Mouse (Mus musculus) heart, embryonic 12.5 days (tissue): Measurements from ENCODE around the gene Nbl1. TPM values are rescaled to one million over a fixed set of nuclear protein-coding genes. Genes with fewer than 3 reads are reported as not detected.
A peak's percentile ranks its signal among the peaks of the same experiment; 100 is the strongest.

Experiments
- ATAC-seq: fragments of 200-750 bp; cut with Nextera tagmentation; 2 replicates; pipeline ENCODE4 v1.8.0; 2017; ENCODE audit warnings: moderate TSS enrichment, moderate library complexity; ENCODE audit not compliant: insufficient number of reproducible peaks, low FRiP score
- H3K27ac ChIP-seq: fragments of 300-500 bp; sonication (generic); 2 replicates; pipeline ENCODE4 v1.5.1; 2016; ENCODE audit warnings: mild to moderate bottlenecking, moderate library complexity; ENCODE audit not compliant: poor library complexity, severe bottlenecking
- H3K27me3 ChIP-seq: fragments of 300-500 bp; sonication (generic); replicated peaks from 2 replicates; pipeline ENCODE4 v1.6.1; 2016; ENCODE audit warnings: mild to moderate bottlenecking, moderate library complexity
- H3K36me3 ChIP-seq: fragments of 300-500 bp; sonication (generic); 2 replicates; pipeline ENCODE4 v1.6.1; 2016; ENCODE audit warnings: mild to moderate bottlenecking, moderate library complexity
- H3K4me1 ChIP-seq: fragments of 300-500 bp; sonication (generic); replicated peaks from 2 replicates; pipeline ENCODE4 v1.6.1; 2016; ENCODE audit warnings: mild to moderate bottlenecking
- H3K4me2 ChIP-seq: fragments of 300-500 bp; sonication (generic); 2 replicates; pipeline ENCODE4 v1.6.1; 2016; ENCODE audit warnings: mild to moderate bottlenecking, moderate library complexity
- H3K4me3 ChIP-seq: fragments of 300-500 bp; sonication (generic); 2 replicates; pipeline ENCODE4 v1.5.1; 2016; ENCODE audit warnings: mild to moderate bottlenecking
- H3K9ac ChIP-seq: fragments of 300-500 bp; sonication (generic); 2 replicates; pipeline ENCODE4 v1.6.1; 2016; ENCODE audit warnings: mild to moderate bottlenecking, moderate library complexity
- H3K9me3 ChIP-seq: fragments of 300-500 bp; sonication (generic); replicated peaks from 2 replicates; pipeline ENCODE4 v1.6.1; 2016; ENCODE audit warnings: mild to moderate bottlenecking, moderate library complexity
- WGBS: fragments of 180-500 bp; shearing (Covaris S2); methylation state at CpG from one replicate; pipeline ENCODE4 v1.1.7; 2016; 5-methylcytosine and 5-hydroxymethylcytosine counted together
- polyA plus RNA-seq: library from polyadenylated mRNA; unstranded; fragments of >200 nt; fragmentation: Nextera tagmentation; extraction: Ambion mirVana; gene quantifications from 2 replicates; pipeline ENCODE4 v1.2.1, GENCODE M21; 2016

Nbl1 gene
- polyA plus RNA-seq, 1 experiment from 2014 or later, result 10.1 TPM

DNA sequence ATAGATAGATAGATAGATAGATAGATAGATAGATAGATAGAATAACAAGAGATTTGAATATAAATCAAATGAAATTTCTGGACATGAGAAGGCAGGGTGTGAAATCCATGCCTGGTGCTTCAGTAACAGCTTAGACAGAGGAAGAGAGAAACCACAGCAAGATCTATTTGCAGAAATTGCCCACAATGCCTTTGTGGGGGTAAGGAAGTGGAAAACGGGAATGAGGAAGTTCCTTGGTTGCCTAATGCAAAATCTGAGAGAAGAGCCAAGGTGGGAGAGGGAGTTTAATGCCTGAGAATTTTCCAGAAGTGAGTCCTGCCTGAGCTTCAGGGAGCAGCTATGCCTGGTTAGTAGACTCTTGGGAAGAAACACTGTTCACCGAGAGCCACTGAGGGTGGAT is 49.2 kb downstream of the Nbl1 start:
- 72% methylated on average over 2 of the region's 2 CpGs for WGBS
- H3K27me3 ChIP-seq, result peaks cover 32% of the 10 kb centered on the region
- H3K9me3 ChIP-seq, result peaks cover 8% of the 10 kb centered on the region; the same call in 1 of the 2 replicates
- H3K27ac ChIP-seq, result no peak overlapping the region
- H3K36me3 ChIP-seq, result no peaks in the 10 kb centered on the region
- no peak overlapping the region for H3K4me3 ChIP-seq
- no peak overlapping the region for H3K4me2 ChIP-seq
- H3K9ac ChIP-seq, result no peak overlapping the region
- ATAC-seq, result no peak
- H3K4me1 ChIP-seq, result 0 out of 2 replicates have a peak, but pooled peaks cover 6% of the 10 kb centered on the region

DNA sequence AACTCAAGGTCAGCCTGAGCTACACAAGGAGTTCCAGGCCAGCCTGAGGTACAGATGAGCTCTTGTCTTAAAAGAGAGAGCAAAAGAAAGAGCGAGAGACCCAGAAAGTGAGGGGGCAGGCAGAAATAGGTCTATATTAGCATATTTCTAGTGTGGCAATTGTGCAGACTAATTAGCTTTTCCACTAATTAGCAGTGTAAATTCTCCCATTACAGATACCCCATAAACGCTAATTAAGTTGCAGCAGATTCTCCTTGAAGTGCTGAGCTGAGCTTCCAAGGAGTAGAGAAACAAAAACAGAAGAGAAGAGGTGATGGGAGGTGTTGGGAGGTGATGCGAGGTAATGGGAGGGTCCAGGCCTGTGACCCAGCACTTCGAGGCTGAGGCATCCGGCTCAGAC is 50.2 kb downstream of the Nbl1 start:
- no peak overlapping the region for H3K27ac ChIP-seq
- 0 out of 2 replicates have a peak, but pooled peaks cover 6% of the 10 kb centered on the region for H3K4me1 ChIP-seq
- 0 out of 2 replicates have a peak, but pooled peaks cover 4% of the 10 kb centered on the region for H3K9me3 ChIP-seq
- 71% methylated on average over 5 of the region's 5 CpGs for WGBS
- no peak for ATAC-seq
- H3K27me3 ChIP-seq, result peaks cover 36% of the 10 kb centered on the region
- no peak overlapping the region for H3K4me3 ChIP-seq
- no peak overlapping the region for H3K9ac ChIP-seq
- H3K4me2 ChIP-seq, result no peak overlapping the region
- H3K36me3 ChIP-seq, result no peaks in the 10 kb centered on the region

DNA sequence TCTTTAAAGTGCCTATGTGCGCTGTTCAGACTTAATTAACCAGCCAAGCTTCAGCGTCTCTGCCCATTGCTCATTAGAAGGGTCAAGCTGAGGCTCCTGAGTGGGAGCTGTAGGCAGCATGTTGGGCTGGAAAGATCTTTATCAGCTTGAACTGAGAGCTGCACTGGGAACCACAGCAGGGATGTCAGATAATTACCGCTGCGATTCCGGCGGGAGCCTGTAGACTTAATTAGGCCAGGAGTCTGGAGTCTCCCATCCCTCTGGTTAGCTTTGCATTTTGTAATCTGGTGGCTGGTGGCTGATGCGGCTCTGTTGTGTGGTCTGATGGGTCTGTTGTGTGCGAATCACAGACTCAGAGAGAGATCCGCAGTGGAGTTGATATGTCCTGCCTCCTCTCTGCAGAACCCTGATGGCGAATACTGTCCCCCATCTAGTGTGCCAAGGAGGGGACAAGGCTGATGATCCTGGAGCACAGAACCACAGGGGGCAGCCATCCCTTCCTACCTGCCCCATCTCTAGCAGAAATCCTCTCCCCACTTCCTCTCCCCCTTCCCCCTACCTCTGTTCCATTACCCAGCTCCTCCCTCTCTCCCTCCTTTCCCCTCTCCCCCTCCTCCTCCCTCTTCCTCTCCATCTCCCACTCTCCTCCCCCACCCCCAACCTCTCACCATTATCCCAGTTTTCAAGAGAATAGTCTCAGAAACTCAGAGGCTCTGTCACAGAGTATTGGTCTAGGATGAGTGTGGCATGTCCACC is 52.5 kb downstream of the Nbl1 start:
- no peak overlapping the region for H3K4me3 ChIP-seq
- 0 out of 2 replicates have a peak, but pooled peaks cover 6% of the 10 kb centered on the region for H3K4me1 ChIP-seq
- no peak overlapping the region for H3K4me2 ChIP-seq
- WGBS, result 5% methylated on average over 10 of the region's 10 CpGs
- 0 out of 2 replicates have a peak, but pooled peaks cover 11% of the 10 kb centered on the region for H3K9me3 ChIP-seq
- no peak for ATAC-seq
- H3K27ac ChIP-seq, result no peak overlapping the region
- no peak overlapping the region for H3K9ac ChIP-seq
- H3K27me3 ChIP-seq, result peaks cover 38% of the 10 kb centered on the region
- H3K36me3 ChIP-seq, result 0 out of 2 replicates have a peak, but pooled peaks cover 4% of the 10 kb centered on the region

DNA sequence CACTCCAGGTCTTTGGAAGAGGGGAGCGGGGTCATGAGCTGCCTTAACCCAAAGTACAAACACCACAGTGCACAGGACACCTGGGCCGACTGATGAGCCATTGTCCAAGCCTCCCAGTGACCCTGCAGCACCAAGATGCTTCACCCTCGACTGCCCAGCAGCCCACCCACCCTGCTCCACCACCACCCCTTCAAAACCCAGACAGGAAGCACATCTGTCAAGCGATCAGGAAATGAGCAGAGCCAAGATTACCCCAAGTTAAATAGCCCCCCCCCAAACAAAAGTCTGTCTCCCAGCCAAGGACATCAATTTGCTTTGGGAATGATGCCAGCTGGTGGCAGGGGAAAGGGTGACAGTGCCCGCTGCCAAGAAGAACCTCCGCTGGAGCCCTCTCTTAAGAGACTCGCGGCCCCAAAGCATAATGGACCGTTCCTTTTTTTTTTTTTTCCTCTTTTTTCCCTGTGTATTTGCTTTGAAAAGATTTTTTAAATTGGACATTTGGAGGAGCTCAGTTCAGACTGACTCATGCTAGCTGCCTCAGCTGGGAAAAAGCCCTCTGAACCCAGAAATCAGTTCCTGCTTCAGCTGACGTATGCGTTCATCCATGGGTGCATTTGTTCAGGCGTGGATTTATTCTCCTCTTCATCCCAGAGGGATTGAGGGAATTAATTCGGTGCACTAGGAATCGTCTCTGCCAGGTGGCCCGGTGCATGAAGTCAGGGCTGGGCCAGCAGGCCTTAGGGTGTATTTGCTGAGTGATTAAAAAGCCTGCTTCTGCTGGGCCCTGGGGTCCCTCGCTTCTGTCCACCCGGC is 54.8 kb downstream of the Nbl1 start:
- no peak overlapping the region for H3K4me3 ChIP-seq
- H3K36me3 ChIP-seq, result 0 out of 2 replicates have a peak, but pooled peaks cover 4% of the 10 kb centered on the region
- H3K4me2 ChIP-seq, result no peak overlapping the region
- no peak overlapping the region for H3K9ac ChIP-seq
- peaks cover 39% of the 10 kb centered on the region for H3K27me3 ChIP-seq
- no peak overlapping the region for H3K27ac ChIP-seq
- ATAC-seq, result no peak
- WGBS, result 78% methylated on average over 17 of the region's 17 CpGs
- H3K4me1 ChIP-seq, result peaks cover 19% of the 10 kb centered on the region
- 0 out of 2 replicates have a peak, but pooled peaks cover 7% of the 10 kb centered on the region for H3K9me3 ChIP-seq

DNA sequence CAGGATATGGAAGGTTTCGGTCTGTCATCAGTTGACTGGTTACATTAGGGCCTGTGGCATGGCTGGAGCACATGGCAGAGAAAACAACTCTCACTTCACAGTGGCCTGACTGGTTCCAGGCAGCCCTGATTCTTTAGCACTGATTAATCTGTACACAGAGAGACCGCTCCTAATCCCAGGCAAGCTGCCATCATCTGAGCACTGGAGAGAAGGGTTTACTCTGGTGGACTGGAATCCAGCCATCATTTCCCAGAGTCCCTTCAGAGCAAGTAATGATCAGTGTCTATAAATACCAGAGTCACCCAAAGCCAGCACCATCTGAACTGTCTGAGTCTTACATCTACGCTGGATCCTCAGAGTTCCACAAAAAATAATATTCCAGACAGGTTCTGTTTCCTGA is 57.0 kb downstream of the Nbl1 start:
- Histone ChIP-seq H3K9ac (no peak overlapping the region), H3K36me3 (0 out of 2 replicates have a peak, but pooled peaks cover 4% of the 10 kb centered on the region), H3K27me3 (peaks cover 29% of the 10 kb centered on the region), H3K4me3 (no peak overlapping the region), H3K4me1 (peaks cover 20% of the 10 kb centered on the region), H3K4me2 (no peak overlapping the region), H3K9me3 (0 out of 2 replicates have a peak, but pooled peaks cover 7% of the 10 kb centered on the region), H3K27ac (no peak overlapping the region)
- ATAC-seq, result no peak
- WGBS, result 85% methylated on average over 3 of the region's 3 CpGs

DNA sequence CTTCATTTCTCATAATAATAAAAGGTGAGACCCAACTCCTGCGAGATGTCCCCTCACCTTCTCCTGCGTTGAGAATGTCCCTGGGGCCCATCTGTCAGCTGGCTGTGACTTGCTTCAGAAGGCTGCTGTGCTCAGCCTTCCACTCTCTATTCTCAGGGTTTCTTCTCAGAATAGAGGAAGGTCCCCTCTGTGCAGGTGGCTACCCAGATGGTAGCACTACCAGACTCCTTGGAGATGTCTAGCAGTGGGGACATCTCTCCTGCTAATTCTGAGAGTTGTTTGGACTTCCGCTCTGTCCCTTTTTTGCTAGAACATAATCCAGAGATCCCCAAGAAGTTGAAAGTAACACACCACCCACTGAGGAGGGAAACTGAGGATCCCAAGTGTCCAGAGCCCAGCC is 57.9 kb downstream of the Nbl1 start:
- Histone ChIP-seq H3K9me3 (0 out of 2 replicates have a peak, but pooled peaks cover 7% of the 10 kb centered on the region), H3K4me1 (peaks cover 14% of the 10 kb centered on the region), H3K9ac (no peak overlapping the region), H3K27ac (no peak overlapping the region), H3K27me3 (peaks cover 20% of the 10 kb centered on the region), H3K4me3 (no peak overlapping the region), H3K36me3 (peaks cover 7% of the 10 kb centered on the region; the same call in 1 of the 2 replicates), H3K4me2 (no peak overlapping the region)
- ATAC-seq, result no peak
- 86% methylated on average over 3 of the region's 3 CpGs for WGBS

DNA sequence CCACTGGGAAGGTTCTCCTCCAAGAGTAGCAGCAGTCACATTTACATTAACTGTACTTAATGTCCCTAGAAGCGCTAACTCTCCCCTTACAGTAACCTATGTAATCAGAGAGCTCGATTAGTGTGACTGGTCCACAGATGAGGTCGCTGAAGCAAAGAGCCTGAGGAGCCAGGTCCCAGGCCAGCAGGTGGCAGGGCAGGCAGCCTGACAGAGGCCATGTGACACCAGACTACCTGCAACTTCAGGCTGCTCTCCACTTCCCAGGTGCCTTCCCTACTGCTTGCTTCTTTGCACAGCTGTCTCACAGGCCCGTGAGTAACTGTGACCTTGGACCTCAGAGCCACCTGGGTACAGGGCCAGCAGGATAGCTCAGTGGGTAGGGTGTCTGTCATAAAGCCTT is 58.3 kb downstream of the Nbl1 start:
- H3K4me1 ChIP-seq, result peaks cover 14% of the 10 kb centered on the region
- no peak overlapping the region for H3K27ac ChIP-seq
- H3K27me3 ChIP-seq, result peaks cover 16% of the 10 kb centered on the region
- no peak for ATAC-seq
- 0 out of 2 replicates have a peak, but pooled peaks cover 7% of the 10 kb centered on the region for H3K9me3 ChIP-seq
- H3K9ac ChIP-seq, result no peak overlapping the region
- peaks cover 7% of the 10 kb centered on the region; the same call in 1 of the 2 replicates for H3K36me3 ChIP-seq
- WGBS, result 39% methylated on average over 4 of the region's 4 CpGs
- H3K4me2 ChIP-seq, result no peak overlapping the region
- H3K4me3 ChIP-seq, result no peak overlapping the region

DNA sequence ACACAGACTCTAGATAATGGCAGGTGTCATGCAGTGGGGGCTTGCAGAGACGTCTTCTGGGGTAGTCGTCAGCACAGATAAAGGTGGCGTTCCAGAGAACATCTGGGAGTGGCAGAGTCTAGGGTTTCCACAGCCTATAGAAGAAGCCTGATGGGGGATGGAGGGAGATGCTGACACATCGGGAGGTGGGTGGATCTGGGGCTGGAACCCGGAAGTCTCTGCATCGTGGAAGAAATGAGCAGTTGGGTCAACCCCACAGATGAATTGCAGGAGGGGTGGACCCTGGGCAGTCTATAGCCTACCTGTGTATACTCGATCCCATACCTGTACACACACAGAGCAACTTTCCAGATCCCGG is 58.8 kb downstream of the Nbl1 start:
- 63% methylated on average over 8 of the region's 8 CpGs for WGBS
- H3K27ac ChIP-seq, result peak overlapping the region; percentile 36; the same call in 1 of the 2 replicates

DNA sequence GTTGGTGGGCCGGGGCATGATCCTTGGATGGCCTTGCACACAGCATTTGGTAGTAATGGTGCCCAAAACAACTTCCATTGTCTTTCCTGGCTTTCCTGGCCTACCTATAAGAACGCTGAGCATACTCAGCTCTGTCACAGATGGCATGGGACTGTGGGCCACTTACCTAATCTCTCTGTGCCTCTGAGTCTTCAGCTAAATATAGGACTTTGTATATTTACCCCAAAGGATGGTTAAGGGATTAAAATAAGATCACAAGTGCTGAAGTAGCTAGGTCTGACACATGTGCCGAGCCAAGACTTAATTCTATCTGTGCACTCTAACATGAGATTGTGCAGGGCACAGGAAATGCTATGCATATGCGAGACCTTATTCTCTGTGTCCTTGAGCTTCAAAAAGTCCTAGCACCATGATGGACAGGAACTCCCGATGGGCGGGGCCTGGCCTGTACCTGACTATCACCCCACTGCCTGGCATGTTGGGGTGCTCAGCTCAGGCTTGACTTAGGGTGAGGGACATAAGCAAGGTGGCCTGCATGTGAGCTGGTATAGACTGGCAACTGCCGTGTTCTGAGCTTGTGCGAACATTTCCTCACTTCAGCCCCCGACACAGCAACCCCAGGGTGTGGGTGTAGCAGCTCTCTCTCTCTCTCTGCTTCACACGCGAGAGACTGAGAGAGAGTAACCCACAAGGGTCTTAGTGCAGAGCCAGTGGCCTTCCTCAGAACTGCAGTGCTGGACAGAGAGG is 59.4 kb downstream of the Nbl1 start:
- 59% methylated on average over 11 of the region's 11 CpGs for WGBS
- ATAC-seq, result no peak
- Histone ChIP-seq H3K4me3 (no peak overlapping the region), H3K4me1 (peaks cover 14% of the 10 kb centered on the region), H3K9me3 (0 out of 2 replicates have a peak, but pooled peaks cover 7% of the 10 kb centered on the region), H3K9ac (no peak overlapping the region), H3K36me3 (peaks cover 7% of the 10 kb centered on the region; the same call in 1 of the 2 replicates), H3K27me3 (peaks cover 10% of the 10 kb centered on the region), H3K4me2 (no peak overlapping the region), H3K27ac (peak overlapping the region; percentile 36)

More for the DNA sequence above, 58.8 kb downstream of the Nbl1 start:
- H3K9ac ChIP-seq, result no peak overlapping the region
- H3K36me3 ChIP-seq, result peaks cover 7% of the 10 kb centered on the region; the same call in 1 of the 2 replicates
- H3K9me3 ChIP-seq, result 0 out of 2 replicates have a peak, but pooled peaks cover 7% of the 10 kb centered on the region
- H3K4me2 ChIP-seq, result no peak overlapping the region
- no peak for ATAC-seq
- H3K27me3 ChIP-seq, result peaks cover 10% of the 10 kb centered on the region
- H3K4me3 ChIP-seq, result no peak overlapping the region
- H3K4me1 ChIP-seq, result peaks cover 14% of the 10 kb centered on the region

DNA sequence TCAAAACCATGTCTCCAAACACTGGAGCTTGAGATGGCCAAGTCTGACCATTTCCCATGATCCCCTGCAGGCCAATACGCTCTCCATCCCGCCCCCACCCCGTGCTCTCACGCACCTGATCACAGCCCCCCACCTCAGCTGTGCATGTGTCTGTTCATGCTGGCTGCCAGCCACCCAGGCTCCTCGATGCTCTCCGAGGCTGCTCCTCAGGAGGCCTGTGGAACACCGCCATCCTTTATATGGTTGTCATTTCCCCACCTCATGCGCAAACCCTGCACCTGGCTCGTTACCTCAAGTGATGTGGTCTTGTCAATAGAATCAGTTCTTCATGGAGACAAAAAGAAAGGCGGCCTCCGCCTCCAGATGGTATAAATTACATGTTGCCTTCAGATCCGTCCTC is 60.3 kb downstream of the Nbl1 start:
- ATAC-seq, result no peak
- peaks cover 7% of the 10 kb centered on the region; the same call in 1 of the 2 replicates for H3K36me3 ChIP-seq
- peaks cover 12% of the 10 kb centered on the region for H3K27me3 ChIP-seq
- 87% methylated on average over 12 of the region's 12 CpGs for WGBS
- H3K27ac ChIP-seq, result no peak overlapping the region
- H3K4me1 ChIP-seq, result peaks cover 14% of the 10 kb centered on the region
- H3K9ac ChIP-seq, result no peak overlapping the region
- H3K9me3 ChIP-seq, result 0 out of 2 replicates have a peak, but pooled peaks cover 7% of the 10 kb centered on the region
- no peak overlapping the region for H3K4me2 ChIP-seq
- no peak overlapping the region for H3K4me3 ChIP-seq
